Mouse (Mus musculus) kidney, adult 2 months (tissue): ENCODE results near the gene Snap25. TPM values are rescaled to one million over a fixed set of nuclear protein-coding genes. Genes with fewer than 3 reads are reported as not detected.

Experiments used
- DNase-seq: peaks from one replicate; pipeline ENCODE4 v3.0.0; 2021
- H3K27ac ChIP-seq: fragments of 200-500 bp; 2 replicates; pipeline ENCODE4 v1.5.1; 2012; ENCODE audit warnings: low read depth, low read length, control low read depth, inconsistent platforms; ENCODE audit not compliant: insufficient read depth
- H3K27me3 ChIP-seq: fragments of 200-500 bp; replicated peaks from 2 replicates; pipeline ENCODE4 v1.6.1; 2012; ENCODE audit warnings: mild to moderate bottlenecking, moderate library complexity, low read length, inconsistent platforms; ENCODE audit not compliant: control insufficient read depth, insufficient read depth
- H3K36me3 ChIP-seq: fragments of 200-500 bp; 2 replicates; pipeline ENCODE4 v1.6.1; 2012; ENCODE audit warnings: mild to moderate bottlenecking, moderate library complexity, low read length, inconsistent platforms; ENCODE audit not compliant: control insufficient read depth, insufficient read depth
- H3K4me1 ChIP-seq: fragments of 200-500 bp; 2 replicates; pipeline ENCODE4 v1.6.1; 2011; ENCODE audit warnings: low read length; ENCODE audit not compliant: control insufficient read depth, insufficient read depth
- H3K4me3 ChIP-seq: fragments of 200-500 bp; 2 replicates; pipeline ENCODE4 v1.5.1; 2011; ENCODE audit warnings: mild to moderate bottlenecking, low read depth, low read length, control low read depth; ENCODE audit not compliant: insufficient read depth
- CTCF ChIP-seq: fragments of 200-500 bp; conservative IDR thresholded peaks from 2 replicates; pipeline ENCODE4 v1.5.1; 2011; ENCODE audit warnings: low read depth, mild to moderate bottlenecking, control low read depth, low read length, moderate library complexity, mixed read lengths; ENCODE audit not compliant: insufficient read depth, insufficient read length
- POLR2A ChIP-seq: fragments of 200-500 bp; IDR thresholded peaks from one replicate; pipeline ENCODE4 v1.6.1; 2011; ENCODE audit warnings: low read depth, low read length, control low read depth
- WGBS: fragments of 180-500 bp; shearing (Covaris S2); methylation state at CpG from one replicate; pipeline ENCODE4 v1.1.7; 2018; 5-methylcytosine and 5-hydroxymethylcytosine counted together
- polyA plus RNA-seq: library from polyadenylated mRNA; depleted of rRNA; stranded (reverse); fragments of >200 nt; gene quantifications from 2 replicates; pipeline ENCODE4 v1.2.3, GENCODE M21; 2012

Gene Snap25
- polyA plus RNA-seq, 1 experiment = 1.9 TPM

DNA sequence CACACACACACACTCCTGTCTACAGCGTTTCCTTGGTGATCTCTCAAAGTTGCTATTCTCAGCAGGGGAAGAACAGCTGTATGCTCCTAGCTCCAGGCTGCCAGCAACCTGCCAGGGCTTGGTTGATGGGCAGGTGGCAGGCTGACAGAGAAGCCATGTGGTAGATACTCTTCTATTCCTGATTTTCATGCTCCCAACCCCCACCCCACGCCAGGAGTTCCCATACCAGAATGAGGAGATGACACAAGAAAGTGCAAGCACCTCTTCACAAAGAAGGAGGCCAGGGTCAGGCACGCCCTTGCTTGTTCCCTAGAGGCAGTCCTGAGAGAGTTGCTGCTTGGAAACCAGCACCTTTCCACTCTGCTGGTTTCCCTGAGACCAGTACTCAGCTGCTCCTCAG lies 40.4 kb downstream of the Snap25 start:
- 38% methylated on average over 3 of the region's 3 CpGs for WGBS
- TF ChIP-seq POLR2A (no peak), CTCF (no peak)
- no peak for DNase-seq
- H3K4me3 ChIP-seq = no peak overlapping the region
- H3K27me3 ChIP-seq = no peaks in the 10 kb centered on the region
- no peaks in the 10 kb centered on the region for H3K4me1 ChIP-seq
- H3K27ac ChIP-seq = no peak overlapping the region
- no peaks in the 10 kb centered on the region for H3K36me3 ChIP-seq

DNA sequence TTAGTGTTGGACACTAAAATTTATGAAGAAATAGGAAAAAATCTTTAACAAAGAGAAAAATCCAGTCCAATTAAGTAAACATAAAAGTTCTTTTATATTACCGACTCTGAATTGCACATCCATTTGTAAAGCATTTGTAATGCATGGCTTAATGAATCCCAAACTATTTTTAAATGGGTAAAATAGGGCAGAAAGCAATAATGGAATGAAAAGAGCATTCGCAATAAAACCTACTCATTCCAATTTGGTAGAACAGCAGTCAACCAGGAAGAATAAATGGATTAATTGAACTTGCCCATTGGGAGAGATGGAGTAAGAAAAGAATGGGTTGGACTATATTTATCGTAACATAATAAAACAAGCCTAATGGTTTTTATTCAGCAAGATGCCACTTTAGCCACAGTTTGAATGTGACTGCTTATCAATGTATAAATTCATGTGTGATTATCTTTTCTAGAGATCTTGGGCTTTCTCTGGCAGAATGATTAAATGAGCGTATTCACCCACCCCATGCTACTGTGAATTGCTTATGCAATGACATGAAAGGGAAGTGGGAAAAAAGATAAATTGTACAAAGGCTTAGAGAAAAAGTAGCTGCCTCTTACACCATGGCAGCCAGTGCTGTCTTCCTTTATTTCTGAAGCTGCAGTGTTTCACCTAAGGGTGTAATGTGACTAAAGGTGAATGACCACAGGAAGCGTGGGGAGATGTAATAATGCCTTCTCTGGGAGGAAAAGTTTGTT lies 45.7 kb downstream of the Snap25 start:
- Histone ChIP-seq H3K27ac (no peak overlapping the region), H3K4me1 (no peaks in the 10 kb centered on the region), H3K36me3 (no peaks in the 10 kb centered on the region), H3K27me3 (no peaks in the 10 kb centered on the region), H3K4me3 (no peak overlapping the region)
- TF ChIP-seq POLR2A = no peak
- no peak for TF ChIP-seq CTCF
- no peak for DNase-seq
- 82% methylated on average over 5 of the region's 5 CpGs for WGBS

GRCm38 (mm10) chr2:136778156-136778555 lies 64.9 kb downstream of the Snap25 start:
- no peak for TF ChIP-seq CTCF
- no peak for TF ChIP-seq POLR2A
- Histone ChIP-seq H3K27ac (no peak overlapping the region), H3K4me3 (no peak overlapping the region), H3K36me3 (no peaks in the 10 kb centered on the region), H3K27me3 (no peaks in the 10 kb centered on the region), H3K4me1 (no peaks in the 10 kb centered on the region)
- peak; percentile 5 for DNase-seq
- WGBS = 66% methylated on average over 2 of the region's 2 CpGs

- 77% methylated on average over 3 of the region's 3 CpGs for WGBS
- no peak for DNase-seq
- Histone ChIP-seq H3K4me3 (no peak overlapping the region), H3K27ac (no peak overlapping the region), H3K4me1 (no peaks in the 10 kb centered on the region), H3K36me3 (no peaks in the 10 kb centered on the region), H3K27me3 (no peaks in the 10 kb centered on the region)
- no peak for TF ChIP-seq POLR2A
- TF ChIP-seq CTCF = no peak
Measured at GRCm38 (mm10) chr2:136778674-136779073, 65.4 kb downstream of the Snap25 start.

DNA sequence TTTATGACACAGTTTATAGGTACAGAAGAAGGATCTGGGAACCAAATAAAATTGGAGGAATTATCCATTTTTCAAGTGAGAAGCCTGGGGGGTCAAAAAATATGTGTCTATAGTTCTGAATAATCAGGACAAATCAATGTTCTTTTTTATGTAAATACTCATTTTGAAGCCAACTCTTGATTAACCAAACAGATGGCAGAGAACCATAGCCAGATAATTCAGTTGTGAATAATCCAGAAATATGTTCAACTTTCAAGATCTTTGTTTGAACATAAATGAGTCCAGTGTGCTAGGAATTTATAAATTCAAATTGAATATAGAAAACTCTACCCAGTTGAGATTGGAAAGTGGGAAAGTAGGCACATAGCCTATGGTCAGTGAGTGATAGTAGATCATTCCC lies 67.0 kb downstream of the Snap25 start:
- H3K4me3 ChIP-seq = no peak overlapping the region
- H3K27me3 ChIP-seq = no peaks in the 10 kb centered on the region
- no peaks in the 10 kb centered on the region for H3K36me3 ChIP-seq
- H3K27ac ChIP-seq = no peak overlapping the region
- no peaks in the 10 kb centered on the region for H3K4me1 ChIP-seq
- no peak for DNase-seq
- TF ChIP-seq POLR2A = no peak
- no peak for TF ChIP-seq CTCF

DNA sequence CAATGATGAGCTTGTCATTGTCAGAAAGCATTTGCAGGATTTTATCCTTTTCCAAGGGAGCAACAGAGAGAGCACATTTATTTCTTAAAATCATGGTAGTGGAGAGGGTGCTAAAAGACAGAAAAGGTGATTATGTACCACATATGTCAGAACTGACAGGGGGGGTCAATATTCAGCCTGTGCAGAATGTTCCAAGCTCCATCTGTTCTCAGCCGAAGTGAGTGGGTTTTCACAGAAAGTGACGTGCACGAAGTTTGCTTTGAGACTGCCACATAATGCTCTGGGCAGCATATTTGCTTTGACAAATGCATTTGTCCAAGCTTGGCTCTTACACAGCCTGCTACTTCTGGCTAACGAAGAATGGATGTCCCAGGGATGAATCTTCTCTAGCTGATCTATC lies 71.1 kb downstream of the Snap25 start:
- TF ChIP-seq POLR2A (no peak), CTCF (no peak)
- H3K27me3 ChIP-seq = no peaks in the 10 kb centered on the region
- no peaks in the 10 kb centered on the region for H3K36me3 ChIP-seq
- WGBS = 83% methylated on average over 4 of the region's 4 CpGs
- DNase-seq = no peak
- H3K27ac ChIP-seq = no peak overlapping the region
- H3K4me3 ChIP-seq = no peak overlapping the region
- H3K4me1 ChIP-seq = no peaks in the 10 kb centered on the region

DNA sequence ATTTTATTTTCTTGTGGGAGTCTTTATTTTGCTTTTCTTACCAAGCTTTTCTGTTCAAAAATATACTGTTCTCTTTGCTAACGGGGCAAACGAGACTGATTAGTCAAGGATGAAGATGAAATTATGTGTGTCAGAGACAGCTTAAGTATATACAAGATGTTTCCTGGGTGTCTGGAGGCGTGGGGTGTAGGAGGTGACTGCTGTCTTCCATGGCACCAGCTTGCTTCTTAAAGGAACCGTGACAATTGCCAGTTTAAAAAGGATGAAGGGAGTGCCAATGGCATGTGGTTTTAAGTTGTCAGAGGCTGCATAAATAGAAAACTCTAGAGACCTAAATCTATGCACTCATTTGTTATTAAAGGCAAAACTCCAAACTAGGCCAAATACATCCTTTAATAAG lies 75.1 kb downstream of the Snap25 start:
- TF ChIP-seq POLR2A (no peak), CTCF (no peak)
- Histone ChIP-seq H3K27me3 (no peaks in the 10 kb centered on the region), H3K4me3 (no peak overlapping the region), H3K36me3 (no peaks in the 10 kb centered on the region), H3K4me1 (no peaks in the 10 kb centered on the region), H3K27ac (no peak overlapping the region)
- DNase-seq = no peak
- WGBS = 28% methylated on average over 4 of the region's 4 CpGs

DNA sequence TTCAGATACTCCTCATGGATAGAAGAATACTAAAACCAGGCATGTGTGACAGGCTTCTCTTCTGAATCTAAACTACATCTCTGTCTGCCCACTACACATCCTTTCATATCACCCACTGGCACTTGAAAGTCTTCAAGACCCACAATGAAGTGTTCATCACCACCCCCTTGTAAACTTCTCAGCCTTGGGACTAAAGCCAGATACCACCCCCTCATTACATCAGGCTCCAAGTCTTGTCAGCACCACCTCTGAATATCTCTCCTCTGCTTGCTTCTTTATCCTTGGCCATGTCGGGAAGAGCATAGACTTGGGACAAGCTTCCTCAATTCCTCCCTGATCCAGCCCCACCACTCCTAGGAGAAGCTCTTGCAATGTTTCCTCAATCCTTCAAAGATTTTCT lies 83.3 kb downstream of the Snap25 start:
- H3K4me1 ChIP-seq = no peaks in the 10 kb centered on the region
- no peak for TF ChIP-seq POLR2A
- TF ChIP-seq CTCF = no peak
- no peaks in the 10 kb centered on the region for H3K27me3 ChIP-seq
- no peak overlapping the region for H3K4me3 ChIP-seq
- H3K27ac ChIP-seq = no peak overlapping the region
- 84% methylated on average over 1 of the region's 1 CpGs for WGBS
- no peaks in the 10 kb centered on the region for H3K36me3 ChIP-seq
- DNase-seq = no peak
